In the genomic region with DNA sequence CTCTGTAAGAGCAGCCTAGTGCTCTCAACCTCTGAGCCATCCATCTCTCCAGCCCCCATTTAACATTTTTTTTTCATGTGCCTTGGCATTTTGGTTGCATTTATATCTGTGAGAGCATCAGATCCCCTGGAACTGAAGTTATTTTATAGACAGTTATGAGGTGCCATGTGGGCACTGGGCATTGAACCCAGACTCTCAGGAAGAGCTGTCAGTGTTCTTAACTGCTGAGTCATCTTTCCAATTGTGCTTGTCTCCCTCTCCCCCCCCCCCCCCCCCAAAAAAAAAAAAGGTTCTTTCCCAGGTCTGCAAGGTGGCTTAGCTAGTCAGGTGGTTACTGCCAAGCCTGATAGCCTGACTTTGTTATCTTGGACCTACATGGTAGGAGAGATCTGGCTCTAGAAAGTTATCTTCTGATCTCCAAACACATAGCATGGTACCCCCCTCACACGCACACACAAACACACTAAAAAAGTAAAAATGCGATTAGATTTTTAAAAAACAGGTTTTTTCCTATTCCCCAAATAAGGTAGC, we compare ENCODE assay signal across 29 mouse cellular contexts. TPM values are rescaled to one million over a fixed set of nuclear protein-coding genes. Genes with fewer than 3 reads are reported as not detected.
"Had no signal": no experiment of that assay in that cellular context is flagged by ENCODE, and none has a peak within 500 bp of the region (broad histone marks: within the 10 kb centered on the region; RNA-seq: fewer than 3 reads in every experiment).

No protein-coding gene starts in this region.

- H3K4me3 ChIP-seq: kidney, embryonic 15.5 days; left cerebral cortex, adult 2 months; midbrain, embryonic 10.5 days; midbrain, embryonic 13.5 days; myocyte; neural tube, embryonic 13.5 days had no signal

- H3K9ac ChIP-seq: kidney, embryonic 15.5 days; liver, embryonic 14.5 days; lung, embryonic 14.5 days; midbrain, embryonic 13.5 days; neural tube, embryonic 13.5 days had no signal

- H3K9me3 ChIP-seq: kidney, embryonic 15.5 days; midbrain, embryonic 10.5 days; midbrain, embryonic 13.5 days; neural tube, embryonic 13.5 days had no signal

- DNase-seq: kidney, adult 8-10 months; kidney, postnatal 10 days; kidney, postnatal 36 days; layer of hippocampus, postnatal 36 days; lung, embryonic 14.5 days; right cerebral cortex, adult 18-20 months; right cerebral cortex, postnatal 14 days; right cerebral cortex, postnatal 4 days; thymus, adult 2 months; thymus, postnatal 14 days had no signal

- ATAC-seq: intestine, postnatal 0 days; lung, postnatal 0 days; midbrain, embryonic 13.5 days; midbrain, embryonic 16.5 days had no signal

- H3K4me1 ChIP-seq: midbrain, embryonic 10.5 days; midbrain, embryonic 13.5 days had no signal

- H3K27ac ChIP-seq: kidney, embryonic 15.5 days; left cerebral cortex, adult 2 months; liver, embryonic 14.5 days; macrophage; midbrain, embryonic 10.5 days; midbrain, embryonic 13.5 days; neural tube, embryonic 13.5 days; stomach, postnatal 0 days had no signal

- H3K4me2 ChIP-seq: kidney, embryonic 15.5 days; lung, embryonic 14.5 days; midbrain, embryonic 13.5 days; neural tube, embryonic 13.5 days had no signal

- H3K27me3 ChIP-seq: kidney, embryonic 15.5 days; midbrain, embryonic 13.5 days; neural tube, embryonic 13.5 days had no signal

RNA-seq across cellular contexts. Expression of a gene that starts 47.1 kb away (rescaled TPM):
- total RNA-seq: megakaryocyte, adult 5-6 weeks; monocyte, adult 5-6 weeks had no signal

RNA-seq across cellular contexts. Expression of a gene that starts 51.8 kb away (rescaled TPM):
- total RNA-seq: layer of hippocampus, postnatal 10 days; layer of hippocampus, postnatal 36 days; left cerebral cortex, adult 2 months; left cerebral cortex, postnatal 10 days; left cerebral cortex, postnatal 36 days; monocyte, adult 5-6 weeks; neutrophil, adult 5-6 weeks had no signal
- polyA plus RNA-seq: intestine, postnatal 0 days; liver, embryonic 14.5 days; lung, postnatal 0 days; macrophage; stomach, embryonic 14.5 days; stomach, postnatal 0 days had no signal

RNA-seq across cellular contexts. Expression of a gene that starts 58.9 kb away (rescaled TPM):
- total RNA-seq: monocyte, adult 5-6 weeks; neutrophil, adult 5-6 weeks had no signal
